9 mouse cellular contexts compared by ENCODE assay signal in genomic region chr6:88903708-88904107, GRCm38 (mm10). TPM values are rescaled to one million over a fixed set of nuclear protein-coding genes. Genes with fewer than 3 reads are reported as not detected.
DNase-seq lines count a peak whose midpoint lies in the region; ATAC-seq and TF ChIP-seq lines count a peak whose summit lies in the region.
"Had no signal": no experiment of that assay in that cellular context is flagged by ENCODE, and none has a peak within 500 bp of the region (broad histone marks: within the 10 kb centered on the region; RNA-seq: fewer than 3 reads in every experiment).

No protein-coding gene starts in this region.

- H3K9ac ChIP-seq in kidney, postnatal 0 days (ENCODE audit: low read depth, low read length): peak overlapping the region; percentile 80; the same call in 1 of the 2 replicates
- H3K9ac ChIP-seq in forebrain, embryonic 11.5 days (ENCODE audit: low read length): no peak overlapping the region
- peak overlapping the region; percentile 86 for H3K9ac ChIP-seq in limb, embryonic 12.5 days (replicated peaks)
- H3K9ac ChIP-seq in neural tube, embryonic 15.5 days (replicated peaks): peak overlapping the region; percentile 77; the same call in 1 of the 2 replicates

- ATAC-seq in kidney, postnatal 0 days (replicated peaks; ENCODE audit: low FRiP score, low read depth): no peak
- no peak for ATAC-seq in forebrain, embryonic 11.5 days (replicated peaks; ENCODE audit: low FRiP score)
- ATAC-seq in limb, embryonic 12.5 days (ENCODE audit: insufficient number of reproducible peaks, insufficient read depth, low FRiP score, low TSS enrichment, low read depth): no peak
- no peak for ATAC-seq in neural tube, embryonic 15.5 days (ENCODE audit: low FRiP score)

- 0 out of 2 replicates have a peak overlapping the region, but pooled peaks have one; percentile 81 for H3K4me3 ChIP-seq in kidney, postnatal 0 days (replicated peaks; ENCODE audit: low read depth, low read length)
- H3K4me3 ChIP-seq in forebrain, embryonic 11.5 days (ENCODE audit: low read depth, low read length): no peak overlapping the region
- H3K4me3 ChIP-seq in limb, embryonic 12.5 days (replicated peaks): peak overlapping the region; percentile 81
- peak overlapping the region; percentile 77 for H3K4me3 ChIP-seq in neural tube, embryonic 15.5 days (replicated peaks)

- DNase-seq in kidney, postnatal 0 days (ENCODE audit: low spot score): no peak
- DNase-seq in kidney, postnatal 10 days: no peak
- DNase-seq in forebrain, embryonic 11.5 days (ENCODE audit: low spot score): no peak
- no peak for DNase-seq in thymus, adult 18-20 months
- DNase-seq in retina, embryonic 14.5 days (ENCODE audit: low spot score): no peak
- DNase-seq: adrenal gland, postnatal 10 days; layer of hippocampus, adult 9-11 months had no signal

- TF ChIP-seq CTCF in kidney, postnatal 0 days (IDR thresholded peaks at IDR 0.05; ENCODE audit: low read depth): no peak

- no peaks in the 10 kb centered on the region for H3K36me3 ChIP-seq in kidney, postnatal 0 days (ENCODE audit: insufficient read depth, low read length)
- no peaks in the 10 kb centered on the region for H3K36me3 ChIP-seq in forebrain, embryonic 11.5 days (ENCODE audit: control insufficient read depth, insufficient read depth, low read length)
- peaks cover 12% of the 10 kb centered on the region; the same call in 1 of the 2 replicates for H3K36me3 ChIP-seq in limb, embryonic 12.5 days
- H3K36me3 ChIP-seq in neural tube, embryonic 15.5 days: no peaks in the 10 kb centered on the region

- no peak overlapping the region for H3K27ac ChIP-seq in kidney, postnatal 0 days
- no peak overlapping the region for H3K27ac ChIP-seq in forebrain, embryonic 11.5 days (ENCODE audit: low read depth, low read length)
- H3K27ac ChIP-seq in limb, embryonic 12.5 days: no peak overlapping the region
- H3K27ac ChIP-seq in neural tube, embryonic 15.5 days (replicated peaks): no peak overlapping the region

- WGBS in kidney, postnatal 0 days: 68% methylated on average over 5 of the region's 5 CpGs
- 81% methylated on average over 5 of the region's 5 CpGs for WGBS in forebrain, embryonic 11.5 days
- 83% methylated on average over 5 of the region's 5 CpGs for WGBS in limb, embryonic 12.5 days
- WGBS in neural tube, embryonic 15.5 days: 75% methylated on average over 5 of the region's 5 CpGs

- no peaks in the 10 kb centered on the region for H3K27me3 ChIP-seq in kidney, postnatal 0 days (ENCODE audit: insufficient read depth, low read length)
- H3K27me3 ChIP-seq in forebrain, embryonic 11.5 days (ENCODE audit: control insufficient read depth, insufficient read depth, low read length): no peaks in the 10 kb centered on the region
- no peaks in the 10 kb centered on the region for H3K27me3 ChIP-seq in limb, embryonic 12.5 days
- H3K27me3 ChIP-seq in neural tube, embryonic 15.5 days (replicated peaks): no peaks in the 10 kb centered on the region

- peaks cover 22% of the 10 kb centered on the region for H3K4me1 ChIP-seq in kidney, postnatal 0 days (replicated peaks; ENCODE audit: insufficient read depth, low read length)
- H3K4me1 ChIP-seq in forebrain, embryonic 11.5 days (replicated peaks; ENCODE audit: control insufficient read depth, insufficient read depth, low read length): peaks cover 15% of the 10 kb centered on the region; the same call in 1 of the 2 replicates
- peaks cover 34% of the 10 kb centered on the region for H3K4me1 ChIP-seq in limb, embryonic 12.5 days (replicated peaks)
- peaks cover 44% of the 10 kb centered on the region for H3K4me1 ChIP-seq in neural tube, embryonic 15.5 days

- H3K9me3 ChIP-seq in kidney, postnatal 0 days (replicated peaks; ENCODE audit: low read length): no peaks in the 10 kb centered on the region
- no peaks in the 10 kb centered on the region for H3K9me3 ChIP-seq in forebrain, embryonic 11.5 days (ENCODE audit: control insufficient read depth, low read length)
- no peaks in the 10 kb centered on the region for H3K9me3 ChIP-seq in limb, embryonic 12.5 days
- no peaks in the 10 kb centered on the region for H3K9me3 ChIP-seq in neural tube, embryonic 15.5 days (replicated peaks)

- peak overlapping the region; percentile 76 for H3K4me2 ChIP-seq in kidney, postnatal 0 days (ENCODE audit: low read length)
- H3K4me2 ChIP-seq in forebrain, embryonic 11.5 days (ENCODE audit: low read depth, low read length, severe bottlenecking): peak overlapping the region; percentile 80; the same call in 1 of the 2 replicates
- peak overlapping the region; percentile 94 for H3K4me2 ChIP-seq in limb, embryonic 12.5 days
- peak overlapping the region; percentile 99 for H3K4me2 ChIP-seq in neural tube, embryonic 15.5 days

RNA-seq across cellular contexts. Expression of gene Tpra1, which starts 1.7 kb away (rescaled TPM):
- polyA plus RNA-seq in kidney, postnatal 0 days (2015; fragmentation: Nextera tagmentation; extraction: Ambion mirVana): 62.2 and 71.1 TPM in 2 replicates
- 39.4 and 40.7 TPM in 2 replicates for polyA plus RNA-seq in forebrain, embryonic 11.5 days (2014; fragmentation: Nextera tagmentation; extraction: Ambion mirVana)
- polyA plus RNA-seq in limb, embryonic 12.5 days (2016; fragmentation: Nextera tagmentation; extraction: Ambion mirVana): 75.5 and 76.2 TPM in 2 replicates
- 88.1 and 91.7 TPM in 2 replicates for polyA plus RNA-seq in neural tube, embryonic 15.5 days (2015; fragmentation: Nextera tagmentation; extraction: Ambion mirVana)

RNA-seq across cellular contexts. Expression of gene Mcm2, which starts 5.1 kb away (rescaled TPM):
- polyA plus RNA-seq in kidney, postnatal 0 days (2015; fragmentation: Nextera tagmentation; extraction: Ambion mirVana): 59.3 and 73.1 TPM in 2 replicates
- polyA plus RNA-seq in forebrain, embryonic 11.5 days (2014; fragmentation: Nextera tagmentation; extraction: Ambion mirVana): 248 and 259 TPM in 2 replicates
- 207 and 208 TPM in 2 replicates for polyA plus RNA-seq in limb, embryonic 12.5 days (2016; fragmentation: Nextera tagmentation; extraction: Ambion mirVana)
- polyA plus RNA-seq in neural tube, embryonic 15.5 days (2015; fragmentation: Nextera tagmentation; extraction: Ambion mirVana): 20.5 and 52.5 TPM in 2 replicates

RNA-seq across cellular contexts. Expression of gene Podxl2, which starts 28.9 kb away (rescaled TPM):
- polyA plus RNA-seq in kidney, postnatal 0 days (2015; fragmentation: Nextera tagmentation; extraction: Ambion mirVana): 50.6 and 54.2 TPM in 2 replicates
- polyA plus RNA-seq in forebrain, embryonic 11.5 days (2014; fragmentation: Nextera tagmentation; extraction: Ambion mirVana): 109 and 115 TPM in 2 replicates
- polyA plus RNA-seq in limb, embryonic 12.5 days (2016; fragmentation: Nextera tagmentation; extraction: Ambion mirVana): 93.5 and 97.8 TPM in 2 replicates
- polyA plus RNA-seq in neural tube, embryonic 15.5 days (2015; fragmentation: Nextera tagmentation; extraction: Ambion mirVana): 504 and 640 TPM in 2 replicates
